Mouse (Mus musculus) cerebellum, adult 2 months (tissue): Measurements from ENCODE around the gene Spns3. TPM values are rescaled to one million over a fixed set of nuclear protein-coding genes. Genes with fewer than 3 reads are reported as not detected.

Source experiments
- DNase-seq, 2 experiments: peaks; one replicate each; pipeline ENCODE4 v3.0.0; 2021
- H3K27ac ChIP-seq: fragments of 200-500 bp; 2 replicates; pipeline ENCODE4 v1.5.1; 2012; ENCODE audit warnings: low read length, control low read depth, inconsistent platforms; ENCODE audit not compliant: insufficient read depth
- H3K27me3 ChIP-seq: fragments of 200-500 bp; 2 replicates; pipeline ENCODE4 v1.6.1; 2012; ENCODE audit warnings: inconsistent platforms, mild to moderate bottlenecking, low read length, moderate library complexity; ENCODE audit not compliant: control insufficient read depth, insufficient read depth
- H3K4me1 ChIP-seq: fragments of 200-500 bp; 2 replicates; pipeline ENCODE4 v1.6.1; 2011; ENCODE audit warnings: low read length; ENCODE audit not compliant: control insufficient read depth, insufficient read depth
- H3K4me3 ChIP-seq: fragments of 200-500 bp; replicated peaks from 2 replicates; pipeline ENCODE3; 2011; ENCODE audit warnings: mild to moderate bottlenecking, low read depth, low read length, control low read depth; ENCODE audit not compliant: insufficient read depth
- CTCF ChIP-seq: fragments of 200-500 bp; IDR thresholded peaks from 2 replicates; pipeline ENCODE4 v1.5.1; 2011; ENCODE audit warnings: low read depth, mild to moderate bottlenecking, control low read depth, low read length, moderate library complexity, borderline replicate concordance; ENCODE audit not compliant: insufficient read depth
- POLR2A ChIP-seq: fragments of 200-500 bp; IDR thresholded peaks from 2 replicates; pipeline ENCODE4 v1.6.1; 2011; ENCODE audit warnings: low read length, control low read depth, borderline replicate concordance; ENCODE audit not compliant: insufficient read depth
- WGBS: fragments of 180-500 bp; shearing (Covaris S2); methylation state at CpG from one replicate; pipeline ENCODE4 v1.1.7; 2018; 5-methylcytosine and 5-hydroxymethylcytosine counted together
- polyA plus RNA-seq: library from polyadenylated mRNA; depleted of rRNA; stranded (reverse); fragments of >200 nt; gene quantifications from 2 replicates; pipeline ENCODE4 v1.2.3, GENCODE M21; 2012; rRNA removed

Gene Spns3
- 0.63 and 0.84 TPM in 2 replicates for polyA plus RNA-seq

DNA sequence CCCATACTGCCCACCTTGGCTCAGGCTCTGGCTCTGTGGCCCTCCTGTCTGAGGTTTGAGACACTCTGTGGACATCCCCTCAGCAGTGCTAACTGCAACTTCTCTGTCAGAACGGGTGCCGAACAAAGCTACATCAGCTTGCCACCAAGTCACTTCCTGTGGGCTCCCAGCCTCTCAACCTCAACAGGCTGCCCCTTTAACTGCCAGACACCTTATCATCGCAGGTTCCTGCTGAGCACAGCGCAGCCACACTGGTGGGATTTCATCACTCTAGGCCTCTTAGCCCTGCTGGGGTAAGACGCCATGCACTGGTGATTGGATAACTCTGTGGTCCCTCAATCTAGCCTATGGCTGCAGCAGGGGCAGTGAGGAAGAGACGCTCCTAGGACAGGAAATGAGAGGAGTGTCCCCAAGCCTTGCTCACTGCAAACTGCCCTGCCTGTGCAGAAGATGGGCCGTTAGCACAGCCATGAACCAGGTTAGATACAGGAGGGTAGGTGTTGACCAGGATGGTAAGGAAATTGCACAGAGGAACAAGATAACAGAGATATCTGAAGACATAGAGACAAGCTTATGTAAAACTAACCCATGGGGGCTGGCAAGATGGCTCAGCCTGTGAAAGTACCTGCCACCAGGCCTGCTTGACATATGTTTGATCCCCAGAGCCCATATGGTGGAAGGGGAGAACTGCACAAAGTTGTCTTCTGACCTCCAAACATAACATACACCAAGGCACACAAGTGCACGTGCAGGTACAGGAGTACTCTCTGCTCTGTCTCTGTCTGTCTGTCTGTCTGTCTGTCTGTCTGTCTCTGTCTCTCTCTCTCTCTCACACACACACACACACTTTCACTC lies at the start of gene Spns3:
Gene Spns3 (minus strand): TSS at position 373 of the 855 bp plus-strand sequence.
- 75% methylated on average over 8 of the region's 8 CpGs for WGBS

DNA sequence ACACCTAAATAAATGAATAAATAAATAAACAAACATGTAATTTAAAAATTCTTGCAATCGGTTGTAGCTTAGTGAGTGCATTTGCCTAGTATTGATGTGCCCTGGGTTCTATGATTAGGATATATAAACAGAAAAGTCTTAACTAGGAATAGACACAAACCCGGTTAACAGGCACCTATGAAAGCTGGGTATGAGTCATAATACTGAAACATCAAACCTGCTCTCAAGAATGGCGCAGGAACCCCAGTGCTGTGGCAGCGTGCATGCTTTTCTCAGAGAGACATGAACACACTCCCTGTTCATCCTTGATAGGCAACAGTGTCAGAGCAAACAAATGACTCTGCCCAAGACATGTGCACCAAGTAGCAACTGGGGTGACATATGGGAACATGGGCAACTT lies 47.5 kb upstream of the Spns3 start:
- no peaks in the 10 kb centered on the region for H3K4me1 ChIP-seq
- DNase-seq: no peak
- 94% methylated on average over 4 of the region's 4 CpGs for WGBS

More for the DNA sequence above, at the start of gene Spns3:
- DNase-seq: no peak
- Histone ChIP-seq H3K4me3 (no peak within 1 kb of the TSS), H3K4me1 (no peaks in the 10 kb centered on the region; the same call in 1 of the 2 replicates), H3K27me3 (no peaks in the 10 kb centered on the region), H3K27ac (no peak within 1 kb of the TSS)
- TF ChIP-seq CTCF (no peak), POLR2A (no peak)

DNA sequence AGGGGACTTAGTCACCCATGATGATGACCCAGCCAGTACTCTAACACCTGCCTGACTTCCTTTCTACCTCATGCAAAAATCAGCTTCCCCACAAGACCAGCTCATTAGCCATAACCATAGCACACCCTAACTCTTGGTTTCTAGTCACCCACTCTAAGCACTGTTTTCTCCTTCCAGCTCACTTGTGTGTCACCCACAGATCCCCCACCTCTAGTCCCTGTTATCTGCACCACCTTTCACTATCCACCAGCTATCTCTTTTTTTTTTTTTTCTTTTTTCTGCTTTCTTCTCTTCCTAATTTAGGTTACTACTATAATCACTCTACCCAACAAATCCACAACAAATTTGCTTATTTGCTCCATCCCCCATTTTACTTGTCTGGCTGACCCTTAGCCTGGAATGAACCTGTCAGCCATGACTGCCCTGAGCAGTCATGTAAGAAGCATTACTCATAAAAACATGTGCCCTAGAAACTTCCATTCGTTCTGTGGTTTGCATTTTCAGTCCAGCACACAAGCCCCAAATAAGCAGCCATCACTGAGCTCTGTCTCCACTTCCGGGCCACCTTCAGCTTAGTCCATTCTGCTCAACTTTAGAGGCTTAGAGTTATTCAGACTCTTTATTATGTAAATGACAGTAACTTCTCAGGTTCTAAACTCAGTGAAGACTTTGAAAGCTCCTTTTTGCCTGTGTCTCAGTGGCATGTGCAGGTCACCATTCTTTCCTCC lies 44.9 kb upstream of the Spns3 start:
- TF ChIP-seq POLR2A (no peak), CTCF (no peak)
- Histone ChIP-seq H3K4me3 (no peak overlapping the region), H3K4me1 (no peaks in the 10 kb centered on the region), H3K27me3 (no peaks in the 10 kb centered on the region), H3K27ac (no peak overlapping the region)
- 69% methylated on average over 2 of the region's 2 CpGs for WGBS
- DNase-seq: no peak

More for the DNA sequence above, 47.5 kb upstream of the Spns3 start:
- H3K27ac ChIP-seq: no peak overlapping the region
- TF ChIP-seq POLR2A (no peak), CTCF (no peak)
- H3K27me3 ChIP-seq: no peaks in the 10 kb centered on the region
- H3K4me3 ChIP-seq: no peak overlapping the region

DNA sequence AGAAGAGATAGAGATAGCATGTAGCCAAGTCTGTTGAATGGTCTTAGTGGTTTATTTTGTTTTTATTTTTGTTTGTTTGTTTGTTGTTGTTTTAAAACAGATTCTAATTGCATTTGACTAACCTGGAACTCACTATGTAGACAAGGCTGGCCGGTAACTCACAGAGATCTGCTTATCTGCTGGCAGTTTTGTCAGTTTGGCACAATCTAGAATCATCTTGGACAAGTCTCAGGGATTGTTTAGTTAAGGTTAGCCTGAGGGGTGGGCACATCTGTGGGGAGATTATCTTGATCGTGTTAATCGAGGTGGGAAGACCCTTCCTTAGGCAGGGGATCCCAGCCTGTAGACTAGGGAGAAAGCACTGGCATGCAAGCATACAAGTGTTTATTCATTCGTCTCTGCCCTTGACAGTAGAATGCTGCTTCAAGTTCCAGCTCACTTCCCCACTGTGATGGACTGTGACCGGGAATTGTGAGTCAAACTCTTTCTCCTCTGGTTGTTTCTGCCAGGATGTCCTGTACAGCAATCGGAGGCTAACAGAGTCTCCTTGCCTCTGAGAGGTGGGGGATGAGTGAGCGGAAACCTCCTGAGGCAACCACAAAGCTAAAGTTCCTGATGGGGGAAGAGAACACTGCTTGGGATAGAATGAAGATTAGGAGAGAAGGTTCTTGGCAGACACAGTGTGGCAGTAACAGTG lies 37.4 kb upstream of the Spns3 start:
- no peak for TF ChIP-seq CTCF
- no peak for TF ChIP-seq POLR2A
- DNase-seq: no peak
- H3K27ac ChIP-seq: no peak overlapping the region
- H3K4me1 ChIP-seq: no peaks in the 10 kb centered on the region
- H3K4me3 ChIP-seq: no peak overlapping the region
- 53% methylated on average over 7 of the region's 7 CpGs for WGBS
- H3K27me3 ChIP-seq: no peaks in the 10 kb centered on the region

DNA sequence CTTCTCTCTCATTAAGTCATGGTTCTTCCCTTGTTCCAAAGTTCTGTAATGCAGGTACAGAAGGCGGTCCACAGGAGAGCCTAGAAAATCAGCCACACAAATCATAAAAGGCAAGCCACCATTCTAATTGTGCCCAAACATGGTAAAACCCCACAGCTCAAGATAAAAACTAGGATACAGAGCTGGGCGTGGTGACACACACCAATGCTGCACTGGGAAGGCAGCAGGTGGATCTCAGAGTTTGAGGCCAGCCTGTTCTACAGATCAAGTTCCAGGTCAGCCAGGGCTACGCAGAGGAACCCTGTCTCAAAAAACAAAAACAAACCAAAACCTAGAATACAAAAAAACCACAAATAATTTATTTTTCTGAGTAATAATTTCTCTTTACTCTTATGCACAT lies 36.3 kb upstream of the Spns3 start:
- Histone ChIP-seq H3K27me3 (no peaks in the 10 kb centered on the region), H3K4me3 (no peak overlapping the region), H3K4me1 (peaks cover 8% of the 10 kb centered on the region), H3K27ac (no peak overlapping the region)
- DNase-seq: no peak
- WGBS: 89% methylated on average over 3 of the region's 3 CpGs
- TF ChIP-seq POLR2A (no peak), CTCF (no peak)

DNA sequence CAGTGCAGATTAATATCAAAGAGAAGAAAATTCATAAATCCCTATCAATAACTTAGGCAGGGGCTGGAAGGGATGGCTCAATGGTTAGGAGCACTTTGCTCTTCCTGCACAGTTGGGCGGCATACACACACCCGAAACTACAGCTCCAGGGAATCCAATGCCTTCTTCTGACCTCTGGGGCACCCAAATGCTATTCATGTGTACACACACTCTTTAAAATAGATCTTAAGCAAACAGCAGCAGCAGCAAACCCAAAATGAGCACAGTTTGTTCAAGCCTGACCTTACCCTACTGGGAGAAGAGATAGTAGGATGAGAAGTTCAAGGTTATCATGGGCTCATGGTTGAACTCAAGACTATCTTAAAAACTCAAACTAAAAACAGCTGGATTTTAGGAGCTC lies 32.8 kb upstream of the Spns3 start:
- H3K27me3 ChIP-seq: no peaks in the 10 kb centered on the region
- no peak overlapping the region for H3K27ac ChIP-seq
- TF ChIP-seq CTCF (no peak), POLR2A (no peak)
- 98% methylated on average over 2 of the region's 2 CpGs for WGBS
- peaks cover 11% of the 10 kb centered on the region for H3K4me1 ChIP-seq
- H3K4me3 ChIP-seq: no peak overlapping the region
- DNase-seq: no peak

DNA sequence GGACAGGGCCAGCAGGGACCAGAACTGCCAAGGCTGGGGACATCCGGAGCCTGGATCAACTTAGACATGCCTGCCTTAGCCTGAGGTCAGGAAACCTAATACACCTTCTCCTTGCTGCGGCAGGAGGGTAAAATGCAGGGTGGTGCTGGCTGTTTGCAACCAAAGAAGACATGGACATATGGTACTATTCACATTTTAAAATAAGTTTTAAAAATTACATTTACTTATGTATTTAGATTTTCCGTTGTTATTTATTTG lies 32.1 kb upstream of the Spns3 start:
- no peak for DNase-seq
- no peaks in the 10 kb centered on the region for H3K27me3 ChIP-seq
- H3K4me1 ChIP-seq: peaks cover 11% of the 10 kb centered on the region
- no peak overlapping the region for H3K27ac ChIP-seq
- H3K4me3 ChIP-seq: no peak overlapping the region
- TF ChIP-seq POLR2A: no peak
- TF ChIP-seq CTCF: no peak
- 58% methylated on average over 3 of the region's 3 CpGs for WGBS
